Mouse (Mus musculus): ENCODE data around the gene Gpr1. TPM values are rescaled to one million over a fixed set of nuclear protein-coding genes. Genes with fewer than 3 reads are reported as not detected.
A peak's percentile ranks its signal among the peaks of the same experiment; 100 is the strongest.

The Gpr1 gene
- polyA plus RNA-seq, 1 experiment from 2014 or later: 0.15 TPM

DNA sequence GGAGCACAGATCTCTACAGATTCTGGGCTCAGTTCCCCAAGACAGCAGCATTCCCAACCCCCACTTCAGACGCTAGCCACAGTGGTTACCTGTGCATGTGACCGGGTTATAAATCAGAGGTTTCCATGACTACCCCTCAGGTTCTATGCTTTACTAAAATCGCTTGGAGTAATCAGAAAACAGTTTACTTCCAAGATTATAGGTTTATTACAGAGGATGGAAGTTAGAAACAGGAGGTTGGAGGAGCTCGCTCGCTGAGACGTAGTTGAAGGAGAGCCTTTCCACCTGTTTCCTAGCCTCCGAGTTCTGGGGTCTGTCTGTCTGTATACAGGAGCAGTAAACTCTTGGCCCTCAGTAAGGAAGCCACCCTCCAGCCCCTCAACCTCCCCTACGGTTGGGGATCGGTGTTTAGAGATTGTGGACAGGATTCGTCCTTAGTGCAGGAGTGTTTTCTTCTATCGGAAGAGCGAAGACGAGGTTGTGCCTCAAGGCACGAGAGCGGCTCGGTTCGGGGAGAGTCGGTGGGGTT lies 33.6 kb upstream of the Gpr1 start:
- H3K4me3 ChIP-seq: peak overlapping the region; percentile 58
- peaks cover 7% of the 10 kb centered on the region; the same call in 1 of the 2 replicates for H3K4me1 ChIP-seq
- 1% methylated on average over 18 of the region's 18 CpGs for WGBS
- H3K9me3 ChIP-seq: no peaks in the 10 kb centered on the region
- H3K27ac ChIP-seq: peak overlapping the region; percentile 82
- H3K36me3 ChIP-seq: no peaks in the 10 kb centered on the region
- DNase-seq (ENCODE audit: low spot score): no peak
- H3K27me3 ChIP-seq (ENCODE audit: insufficient read depth, poor library complexity, severe bottlenecking): peaks cover 66% of the 10 kb centered on the region

DNA sequence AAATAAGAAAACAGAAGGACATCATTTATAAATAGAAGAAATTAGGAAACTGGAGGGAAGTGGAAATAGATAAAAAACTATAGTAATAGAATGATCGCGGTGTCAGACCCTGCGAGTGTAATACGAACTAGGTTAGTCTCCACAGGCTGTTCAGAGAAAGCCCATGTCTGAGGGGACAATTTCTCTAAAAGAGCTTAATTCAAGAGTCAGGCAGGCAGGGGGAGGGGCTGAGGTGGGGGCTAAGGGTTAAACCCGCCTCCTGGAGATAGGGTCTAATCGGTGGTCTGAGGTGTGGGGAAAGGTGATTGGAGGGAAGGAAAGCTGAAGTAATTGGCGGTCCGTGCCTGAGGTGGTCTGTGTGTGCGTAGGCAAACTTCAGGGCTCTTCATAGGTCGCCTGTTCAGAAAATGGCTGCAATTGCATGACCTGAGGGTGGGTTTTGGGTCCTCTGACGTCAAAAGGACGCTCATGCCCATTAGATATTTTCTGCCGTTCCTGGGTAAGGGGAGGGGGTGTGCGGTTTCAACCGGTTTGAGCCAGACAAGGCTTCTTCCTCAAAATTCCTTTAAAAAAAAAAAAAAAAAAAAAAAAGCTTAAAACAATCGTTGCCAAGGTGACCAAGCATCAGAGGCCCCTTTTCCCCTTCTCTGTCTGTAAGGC lies 32.6 kb upstream of the Gpr1 start:
- Histone ChIP-seq H3K27me3 (ENCODE audit: insufficient read depth, poor library complexity, severe bottlenecking) (peaks cover 57% of the 10 kb centered on the region), H3K9me3 (no peaks in the 10 kb centered on the region), H3K4me3 (peak overlapping the region; percentile 58), H3K36me3 (no peaks in the 10 kb centered on the region), H3K27ac (peak overlapping the region; percentile 69), H3K4me1 (peaks cover 7% of the 10 kb centered on the region; the same call in 1 of the 2 replicates)
- 3% methylated on average over 16 of the region's 16 CpGs for WGBS
- peak; percentile 81 for DNase-seq (ENCODE audit: low spot score)

DNA sequence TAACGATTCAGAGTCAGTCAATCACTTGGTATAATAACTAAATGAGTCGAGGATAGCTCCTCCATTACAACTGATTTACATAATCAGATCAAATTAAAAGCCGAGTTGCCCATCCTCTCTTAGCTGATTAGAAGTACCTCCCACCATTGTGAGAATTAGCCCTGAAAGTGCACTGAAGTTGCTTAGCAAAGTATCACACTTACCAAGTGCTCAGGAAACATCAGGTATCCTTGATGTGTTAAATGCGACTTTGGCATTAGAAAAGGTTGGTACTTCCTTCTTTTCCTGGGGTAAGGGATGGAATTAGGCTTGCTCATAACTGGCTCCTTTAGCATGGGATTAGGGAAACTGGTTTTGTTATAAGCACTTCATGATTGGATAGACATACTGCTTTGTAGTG lies 29.5 kb upstream of the Gpr1 start:
- Histone ChIP-seq H3K4me3 (no peak overlapping the region), H3K9me3 (no peaks in the 10 kb centered on the region), H3K4me1 (peaks cover 14% of the 10 kb centered on the region; the same call in 1 of the 2 replicates), H3K27me3 (ENCODE audit: insufficient read depth, poor library complexity, severe bottlenecking) (peaks cover 27% of the 10 kb centered on the region), H3K27ac (no peak overlapping the region), H3K36me3 (no peaks in the 10 kb centered on the region)
- 38% methylated on average over 4 of the region's 4 CpGs for WGBS
- no peak for DNase-seq (ENCODE audit: low spot score)

DNA sequence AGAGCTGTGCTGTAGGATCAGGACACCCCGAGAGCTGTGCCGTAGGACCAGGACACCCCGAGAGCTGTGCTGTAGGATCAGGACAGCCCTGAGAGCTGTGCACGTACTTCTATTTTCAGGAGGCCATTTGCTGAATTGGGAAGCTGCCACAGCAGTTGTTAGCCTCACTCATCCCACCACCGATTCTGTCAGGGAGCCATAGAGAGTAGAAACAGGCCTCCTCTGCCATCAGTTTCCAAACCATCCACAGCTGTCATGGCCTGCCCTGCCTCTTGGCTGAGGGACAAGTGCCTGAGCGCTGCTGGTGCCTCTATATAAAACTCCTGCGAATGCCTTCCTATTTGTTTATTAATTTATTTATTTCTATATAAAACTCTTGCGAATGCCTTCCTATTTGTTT lies 25.4 kb upstream of the Gpr1 start:
- Histone ChIP-seq H3K27me3 (ENCODE audit: insufficient read depth, poor library complexity, severe bottlenecking) (no peaks in the 10 kb centered on the region), H3K27ac (no peak overlapping the region)

DNA sequence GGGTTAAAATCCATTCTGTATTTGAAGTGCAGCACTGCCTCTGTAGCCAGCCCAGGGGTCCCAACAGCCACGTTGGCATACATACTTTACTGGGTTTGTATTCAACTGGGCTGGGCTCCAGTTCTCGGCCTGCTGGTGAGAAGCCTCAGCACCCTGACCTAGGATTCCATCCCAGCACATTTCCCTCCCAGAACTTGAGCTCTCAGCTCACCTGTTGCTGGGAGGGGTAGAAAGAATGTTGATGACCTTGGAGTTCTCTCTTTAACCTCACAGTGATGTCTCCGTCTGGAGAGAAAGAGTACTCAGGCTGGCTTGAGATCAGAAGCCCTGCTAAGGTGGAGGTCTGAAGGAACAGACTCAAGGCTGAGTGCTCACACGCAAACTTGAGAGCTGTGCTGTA lies 25.0 kb upstream of the Gpr1 start:
- Histone ChIP-seq H3K27ac (no peak overlapping the region), H3K9me3 (no peaks in the 10 kb centered on the region), H3K36me3 (no peaks in the 10 kb centered on the region), H3K27me3 (ENCODE audit: insufficient read depth, poor library complexity, severe bottlenecking) (no peaks in the 10 kb centered on the region), H3K4me3 (no peak overlapping the region), H3K4me1 (peaks cover 11% of the 10 kb centered on the region)
- 56% methylated on average over 4 of the region's 4 CpGs for WGBS
- DNase-seq (ENCODE audit: low spot score): no peak

More for the DNA sequence above, 25.4 kb upstream of the Gpr1 start:
- Histone ChIP-seq H3K4me3 (no peak overlapping the region), H3K36me3 (no peaks in the 10 kb centered on the region), H3K9me3 (no peaks in the 10 kb centered on the region), H3K4me1 (peaks cover 11% of the 10 kb centered on the region)
- WGBS: 74% methylated on average over 8 of the region's 8 CpGs
- DNase-seq (ENCODE audit: low spot score): no peak

DNA sequence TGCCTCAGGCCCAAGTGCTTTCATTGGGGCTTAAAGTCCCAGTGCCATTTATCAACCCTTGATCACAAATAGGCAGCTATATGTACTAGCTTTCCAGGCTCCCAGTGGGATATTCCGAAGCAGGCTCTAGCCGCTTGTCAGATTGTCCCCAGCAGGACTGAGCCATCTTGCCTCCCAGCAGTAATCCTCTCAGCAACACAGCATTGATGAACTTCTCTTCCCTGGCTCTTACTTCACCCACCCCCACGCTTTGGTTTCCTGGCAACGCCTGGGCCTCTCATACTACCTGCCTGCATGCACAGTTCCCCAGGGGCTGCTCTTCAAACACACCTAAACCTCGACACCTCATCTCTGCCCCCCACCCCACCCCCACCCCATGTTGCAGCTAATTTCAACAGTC lies 23.0 kb upstream of the Gpr1 start:
- WGBS: 21% methylated on average over 5 of the region's 5 CpGs
- no peaks in the 10 kb centered on the region for H3K27me3 ChIP-seq (ENCODE audit: insufficient read depth, poor library complexity, severe bottlenecking)
- peaks cover 11% of the 10 kb centered on the region for H3K4me1 ChIP-seq
- no peaks in the 10 kb centered on the region for H3K36me3 ChIP-seq
- no peaks in the 10 kb centered on the region for H3K9me3 ChIP-seq
- no peak for DNase-seq (ENCODE audit: low spot score)
- no peak overlapping the region for H3K27ac ChIP-seq
- no peak overlapping the region for H3K4me3 ChIP-seq

DNA sequence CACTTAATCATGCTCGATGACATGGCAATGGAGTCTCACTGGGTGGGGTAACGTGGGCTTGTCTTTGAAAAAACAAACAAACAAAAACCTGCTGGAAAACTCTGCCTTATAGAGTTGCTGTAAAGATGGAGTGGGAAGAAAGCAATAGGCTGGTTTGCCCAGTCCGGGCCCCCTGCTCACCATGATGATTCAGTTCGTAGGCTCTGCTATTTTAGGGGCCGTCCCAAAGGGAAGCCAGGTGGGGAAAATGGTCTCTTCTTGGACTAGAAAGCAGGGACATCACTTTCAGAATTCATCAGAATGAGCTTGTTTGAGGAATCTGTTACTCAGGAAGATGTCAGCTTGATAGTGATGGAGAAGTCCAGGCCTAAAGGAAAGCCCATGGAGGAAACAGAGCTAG lies 12.9 kb upstream of the Gpr1 start:
- H3K4me1 ChIP-seq: peaks cover 11% of the 10 kb centered on the region; the same call in 1 of the 2 replicates
- H3K4me3 ChIP-seq: no peak overlapping the region
- WGBS: 65% methylated on average over 5 of the region's 5 CpGs
- no peaks in the 10 kb centered on the region for H3K9me3 ChIP-seq
- DNase-seq (ENCODE audit: low spot score): no peak
- H3K27ac ChIP-seq: no peak overlapping the region
- no peaks in the 10 kb centered on the region for H3K27me3 ChIP-seq (ENCODE audit: insufficient read depth, poor library complexity, severe bottlenecking)
- H3K36me3 ChIP-seq: no peaks in the 10 kb centered on the region

DNA sequence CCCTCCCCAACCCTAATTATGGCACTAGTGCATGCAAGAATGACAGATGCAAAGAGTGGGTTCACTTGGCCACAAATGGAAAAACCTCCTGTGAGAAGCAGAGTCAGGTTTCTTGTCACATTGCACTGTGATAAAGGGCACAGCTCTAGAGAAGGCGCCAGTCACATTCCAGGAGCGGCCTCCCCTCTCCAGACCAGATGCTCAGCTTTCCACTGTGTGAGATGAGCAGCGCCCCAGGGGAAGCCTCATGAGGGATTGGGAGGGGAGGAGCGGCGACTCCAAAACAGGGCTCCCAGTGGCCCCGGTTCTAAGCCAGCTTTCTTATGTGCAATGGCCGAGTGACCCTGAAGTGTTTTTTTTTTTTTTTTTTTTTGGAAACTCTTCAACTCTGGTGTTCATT lies 11.5 kb upstream of the Gpr1 start:
- Histone ChIP-seq H3K9me3 (no peaks in the 10 kb centered on the region), H3K27ac (0 out of 2 replicates have a peak overlapping the region, but pooled peaks have one; percentile 53), H3K36me3 (no peaks in the 10 kb centered on the region), H3K4me3 (no peak overlapping the region; the same call in 1 of the 2 replicates), H3K27me3 (ENCODE audit: insufficient read depth, poor library complexity, severe bottlenecking) (no peaks in the 10 kb centered on the region), H3K4me1 (peaks cover 11% of the 10 kb centered on the region; the same call in 1 of the 2 replicates)
- peak; percentile 86 for DNase-seq (ENCODE audit: low spot score)
- WGBS: 5% methylated on average over 7 of the region's 7 CpGs

DNA sequence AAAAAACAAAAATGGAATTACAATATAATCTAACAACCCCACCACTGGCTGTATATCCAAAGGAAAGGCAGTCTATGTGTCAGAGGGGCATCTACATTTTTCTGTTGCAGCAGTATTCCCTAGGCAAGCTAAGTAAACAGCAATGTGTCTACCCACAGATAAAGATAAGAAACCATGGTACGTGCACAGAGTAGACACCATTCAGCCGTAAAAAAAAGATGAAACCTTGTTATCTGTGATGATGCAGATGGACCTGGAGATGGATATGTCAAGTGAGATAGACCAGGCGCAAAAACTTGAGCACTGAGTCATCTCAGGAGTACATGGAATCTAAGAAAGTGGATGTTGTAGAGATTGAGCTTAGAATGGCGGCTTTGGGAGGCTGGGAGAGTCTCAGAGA lies 10.7 kb upstream of the Gpr1 start:
- no peaks in the 10 kb centered on the region for H3K9me3 ChIP-seq
- H3K4me1 ChIP-seq: peaks cover 11% of the 10 kb centered on the region; the same call in 1 of the 2 replicates
- H3K36me3 ChIP-seq: no peaks in the 10 kb centered on the region
- H3K4me3 ChIP-seq: no peak overlapping the region
- no peaks in the 10 kb centered on the region for H3K27me3 ChIP-seq (ENCODE audit: insufficient read depth, poor library complexity, severe bottlenecking)
- H3K27ac ChIP-seq: peak overlapping the region; percentile 3; the same call in 1 of the 2 replicates
- WGBS: 33% methylated on average over 4 of the region's 4 CpGs
- peak; percentile 19 for DNase-seq (ENCODE audit: low spot score)

DNA sequence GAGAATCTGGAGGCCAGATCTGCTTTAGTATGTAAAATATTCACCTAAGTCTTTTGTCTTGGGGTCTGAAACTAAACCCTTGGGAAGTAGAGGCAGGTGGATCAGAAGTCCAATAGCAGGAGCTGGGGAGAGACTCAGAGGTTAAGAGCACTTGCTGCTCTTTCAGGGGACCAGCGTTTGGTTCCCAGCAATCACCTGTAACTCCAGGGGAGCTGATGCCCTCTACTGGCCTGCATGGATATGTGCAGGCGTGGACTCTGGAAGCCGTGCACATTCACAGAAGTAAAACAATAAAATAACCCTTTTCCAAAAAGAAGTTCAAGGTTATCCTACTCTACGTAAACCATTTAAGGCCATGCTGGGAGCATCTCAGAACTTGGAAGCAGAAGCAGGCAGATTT lies 4.9 kb upstream of the Gpr1 start:
- peaks cover 4% of the 10 kb centered on the region; the same call in 1 of the 2 replicates for H3K9me3 ChIP-seq
- no peak overlapping the region for H3K27ac ChIP-seq
- 91% methylated on average over 4 of the region's 4 CpGs for WGBS
- no peak for DNase-seq (ENCODE audit: low spot score)
- H3K27me3 ChIP-seq (ENCODE audit: insufficient read depth, poor library complexity, severe bottlenecking): no peaks in the 10 kb centered on the region
- H3K4me1 ChIP-seq: peaks cover 5% of the 10 kb centered on the region; the same call in 1 of the 2 replicates
- H3K36me3 ChIP-seq: no peaks in the 10 kb centered on the region
- H3K4me3 ChIP-seq: no peak overlapping the region

DNA sequence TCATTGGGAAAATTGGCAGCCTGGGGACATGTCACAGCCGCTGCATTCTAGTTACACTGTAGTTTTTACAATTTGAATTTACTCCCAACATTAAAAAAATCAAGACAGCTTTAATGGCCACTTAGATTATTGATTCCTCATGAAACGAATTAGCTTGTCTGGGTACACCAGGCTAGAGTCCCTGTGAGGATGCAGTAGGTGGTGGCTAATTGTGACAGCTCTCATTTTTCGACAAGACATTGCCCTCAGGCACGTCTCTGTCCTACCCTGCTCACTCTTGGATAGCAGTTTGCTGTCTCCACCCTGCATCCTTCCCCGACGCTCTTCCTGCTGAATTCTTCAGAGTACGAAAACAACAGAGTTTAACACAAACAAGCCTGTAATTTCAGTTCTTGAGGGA lies 288 bp upstream of the Gpr1 start:
- H3K27me3 ChIP-seq (ENCODE audit: insufficient read depth, poor library complexity, severe bottlenecking): no peaks in the 10 kb centered on the region
- H3K36me3 ChIP-seq: no peaks in the 10 kb centered on the region
- H3K9me3 ChIP-seq: peaks cover 4% of the 10 kb centered on the region; the same call in 1 of the 2 replicates
- no peak overlapping the region for H3K27ac ChIP-seq
- WGBS: 44% methylated on average over 7 of the region's 7 CpGs
- H3K4me1 ChIP-seq: peaks cover 11% of the 10 kb centered on the region
- no peak for DNase-seq (ENCODE audit: low spot score)
- no peak overlapping the region for H3K4me3 ChIP-seq

DNA sequence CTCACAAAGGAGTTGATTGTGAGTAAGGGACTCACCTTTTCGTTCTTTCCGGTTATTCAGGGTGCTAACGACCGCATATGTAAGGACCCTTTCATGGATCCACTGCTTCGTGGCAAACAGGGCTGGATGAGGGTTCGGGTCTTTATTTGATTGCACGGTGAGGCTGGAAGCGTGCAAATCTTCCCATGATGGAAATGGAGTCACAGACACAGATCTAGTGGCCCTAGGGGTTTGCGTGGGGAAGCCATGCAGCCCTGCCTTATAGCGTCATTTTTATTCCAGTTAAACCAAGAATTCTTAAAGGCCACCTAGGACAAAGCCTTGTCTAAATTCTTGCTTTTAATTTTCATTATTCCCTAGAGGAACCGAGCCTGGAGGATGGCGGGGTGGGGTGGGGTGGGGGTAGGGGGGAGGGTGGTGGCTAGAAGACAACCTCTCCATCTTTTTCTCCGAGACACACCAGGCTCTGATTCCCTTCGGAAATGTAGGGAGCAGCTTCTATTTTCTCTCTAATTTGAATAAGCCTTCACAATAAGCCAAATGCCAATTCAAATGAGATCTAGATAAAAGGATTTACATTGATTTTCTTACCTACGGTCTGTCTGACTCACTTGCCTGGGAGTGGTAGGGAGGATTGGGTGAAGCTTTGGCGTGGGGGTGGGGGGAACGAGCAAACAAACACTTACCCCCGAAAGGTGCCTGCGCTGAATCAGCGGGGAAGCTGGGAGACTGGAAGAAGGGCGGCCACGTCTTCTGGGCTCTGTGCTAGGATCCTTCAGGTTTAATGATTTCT lies 669 bp downstream of the Gpr1 start:
- H3K9me3 ChIP-seq: no peaks in the 10 kb centered on the region
- 24% methylated on average over 22 of the region's 22 CpGs for WGBS
- peak overlapping the region; percentile 45 for H3K4me3 ChIP-seq
- no peaks in the 10 kb centered on the region for H3K36me3 ChIP-seq
- DNase-seq (ENCODE audit: low spot score): no peak
- H3K4me1 ChIP-seq: peaks cover 11% of the 10 kb centered on the region
- H3K27ac ChIP-seq: peak overlapping the region; percentile 62
- no peaks in the 10 kb centered on the region for H3K27me3 ChIP-seq (ENCODE audit: insufficient read depth, poor library complexity, severe bottlenecking)
